Mouse (Mus musculus) v-Abl transformed pro-B cells (cell line): Measurements from ENCODE around the gene Caprin2.

Experiments
- in situ Hi-C, 2 experiments: fragments of 400-800 bp; cut with MboI; formaldehyde crosslinking; loops; one replicate each; pipeline ENCODE4 v1.15.1; 2025; ENCODE audit not compliant: unreplicated experiment in 2 of 2

The Caprin2 gene

DNA sequence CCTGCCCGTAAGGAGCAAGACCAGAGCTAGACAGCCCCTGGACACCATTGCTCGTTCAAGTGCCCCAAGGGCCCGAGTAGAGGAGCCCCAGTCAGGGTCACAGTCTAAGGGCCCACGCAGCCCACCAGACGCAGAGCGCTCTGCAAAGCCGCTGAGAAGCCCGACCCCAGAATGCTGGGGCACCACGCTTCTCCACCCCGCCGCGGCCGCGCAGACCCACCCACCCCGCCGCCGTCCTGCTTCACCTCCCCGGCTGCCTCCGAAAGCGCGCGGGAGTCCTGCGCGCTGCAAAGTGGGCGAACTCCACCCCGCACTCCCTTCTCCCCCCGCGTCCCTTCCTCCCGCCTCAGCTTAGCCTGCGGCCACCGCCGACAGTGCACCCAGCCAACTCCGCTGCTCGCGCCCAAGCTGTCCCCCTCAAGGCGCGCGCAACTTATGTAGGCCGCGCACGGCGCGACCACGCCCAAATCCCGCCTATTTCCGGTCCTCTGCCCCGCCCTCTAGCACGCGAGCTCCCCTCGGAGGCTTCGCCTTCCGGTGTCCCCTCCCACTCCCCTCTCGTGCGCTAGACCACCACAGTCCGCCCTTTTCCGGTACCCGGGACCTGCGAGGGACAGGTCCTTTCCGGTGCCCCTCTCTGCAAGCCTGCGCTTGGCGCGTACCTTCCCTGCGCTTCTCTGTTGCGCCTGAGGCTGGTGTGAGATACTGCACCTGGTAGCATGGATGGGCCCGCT is at the start of gene Caprin2:
Gene Caprin2, minus strand, starts transcription at position 465 of the 734 bp plus-strand sequence.
- in situ Hi-C loops, result no loop called here

DNA sequence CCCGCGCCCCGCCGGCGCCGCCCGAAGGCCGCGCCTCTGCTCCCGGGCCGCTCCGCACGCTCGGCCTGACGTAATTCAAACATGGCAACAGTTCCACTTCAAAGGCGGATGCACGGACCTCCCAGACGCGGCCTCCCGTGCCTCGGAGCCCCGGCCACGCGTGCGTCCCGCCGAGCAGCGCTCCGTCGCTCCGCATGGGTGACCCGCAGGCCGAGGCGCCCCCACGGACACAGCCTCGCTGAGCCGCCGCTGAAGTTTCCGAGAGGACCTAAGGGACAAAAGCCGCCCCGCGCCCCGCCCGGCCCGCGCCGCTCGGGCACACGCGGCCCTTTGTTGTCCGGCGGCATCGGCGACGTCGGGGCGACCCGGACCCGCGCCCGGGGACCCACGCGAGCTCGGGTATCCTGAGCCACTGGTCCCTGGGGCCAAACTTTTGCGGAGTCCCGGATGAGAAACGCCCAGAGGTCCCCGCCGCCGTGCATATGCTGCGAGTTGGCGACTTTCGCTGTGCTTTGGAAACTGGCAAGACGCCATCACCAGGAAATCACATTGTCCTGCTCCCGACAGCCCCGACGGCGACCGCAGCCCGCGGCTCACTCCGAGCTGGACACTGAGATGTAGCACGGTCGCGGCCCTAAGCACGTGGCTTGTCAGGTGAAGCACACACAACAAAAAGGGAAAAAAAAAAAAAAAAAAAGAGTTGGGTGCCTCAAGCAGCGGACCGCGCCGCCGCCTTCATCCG is 48.9 kb upstream of the Caprin2 start:
- in situ Hi-C loops, result loop anchor here (5.0 kb wide), 2 partner anchors 47 to 172 kb away; no protein-coding TSS in a partner anchor

DNA sequence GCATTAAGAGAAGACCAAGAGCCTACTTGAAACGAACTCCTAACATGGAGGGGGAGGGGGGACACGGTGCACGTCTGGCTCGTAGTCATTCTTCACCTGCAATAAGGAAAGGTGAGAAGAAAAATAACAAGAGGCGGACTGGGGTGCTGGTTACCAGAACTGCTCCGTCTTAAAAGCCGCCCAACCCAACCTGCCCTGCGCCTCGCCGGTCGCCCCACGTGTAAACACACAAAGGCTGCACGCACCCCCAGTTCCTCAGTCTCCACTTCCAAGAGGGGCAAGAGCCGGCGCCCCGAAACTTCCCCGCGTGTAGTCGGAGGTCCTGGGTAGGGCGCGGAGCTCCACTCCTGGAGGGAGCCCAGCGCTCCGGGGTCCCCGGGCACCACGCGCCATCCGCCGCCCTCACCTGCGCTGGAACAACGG is 48.3 kb upstream of the Caprin2 start:
- in situ Hi-C loops, result loop anchor here (5.0 kb wide), 2 partner anchors 48 to 173 kb away; no protein-coding TSS in a partner anchor

DNA sequence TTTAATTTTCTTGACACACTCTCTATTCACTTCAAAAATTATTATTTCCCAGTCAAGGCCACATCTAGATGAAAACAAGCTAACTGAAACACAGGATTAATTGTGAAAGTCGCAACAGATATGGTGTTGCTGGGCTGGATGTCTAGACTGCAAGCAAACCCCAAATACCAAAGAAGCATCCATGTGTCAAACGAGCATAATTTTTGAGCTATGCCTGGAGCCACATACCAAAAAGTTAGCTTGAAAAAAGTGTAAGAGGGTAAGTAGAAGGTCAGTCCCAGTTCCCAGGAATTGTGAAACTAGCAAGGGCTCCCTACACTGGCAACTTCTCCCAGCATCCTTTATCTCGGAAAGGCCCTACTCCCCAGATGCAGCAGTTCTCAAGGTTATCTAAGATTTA is 47.7 kb upstream of the Caprin2 start:
- in situ Hi-C loops, result loop anchor here (5.0 kb wide), 2 partner anchors 49 to 174 kb away; no protein-coding TSS in a partner anchor

DNA sequence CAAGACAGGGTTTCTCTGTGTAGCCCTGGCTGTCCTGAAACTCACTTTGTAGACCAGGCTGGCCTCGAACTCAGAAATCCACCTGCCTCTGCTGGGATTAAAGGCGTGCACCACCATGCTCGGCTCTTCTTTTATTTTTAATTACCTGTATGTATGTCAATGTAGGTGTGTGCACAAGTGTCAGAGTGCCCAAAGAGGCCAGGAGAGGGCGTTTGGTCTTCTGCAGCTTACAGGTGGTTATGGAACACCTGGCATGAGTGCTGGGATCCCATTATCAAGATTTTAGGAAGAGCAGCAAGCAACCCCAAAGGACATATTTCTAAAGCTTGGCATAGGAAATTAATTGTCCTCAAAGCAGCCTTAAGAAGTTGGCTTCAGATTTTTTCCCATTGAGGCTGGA is 46.4 kb upstream of the Caprin2 start:
- in situ Hi-C loops, result loop anchor here (5.0 kb wide), 2 partner anchors 50 to 175 kb away; no protein-coding TSS in a partner anchor

DNA sequence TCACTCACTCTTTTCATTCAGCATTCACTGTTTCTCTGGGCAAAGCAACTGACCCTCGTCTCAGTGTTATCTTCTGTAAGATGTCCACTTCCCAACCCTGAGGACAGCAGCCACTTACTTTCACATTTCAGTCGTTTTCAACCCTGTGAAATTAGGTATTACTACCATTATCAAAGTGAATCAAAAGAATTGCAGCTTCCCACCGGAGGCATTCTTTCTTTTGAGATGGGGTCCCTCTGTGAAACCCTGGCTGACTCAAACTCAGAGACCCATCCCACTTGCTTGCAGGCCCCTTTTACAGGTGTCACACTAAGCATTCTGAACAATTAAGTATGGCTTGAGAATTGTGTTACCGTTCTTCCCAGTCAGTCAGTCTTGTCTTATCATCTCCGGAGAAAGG is 45.8 kb upstream of the Caprin2 start:
- in situ Hi-C loops, result loop anchor here (5.0 kb wide), 2 partner anchors 50 to 175 kb away; no protein-coding TSS in a partner anchor

DNA sequence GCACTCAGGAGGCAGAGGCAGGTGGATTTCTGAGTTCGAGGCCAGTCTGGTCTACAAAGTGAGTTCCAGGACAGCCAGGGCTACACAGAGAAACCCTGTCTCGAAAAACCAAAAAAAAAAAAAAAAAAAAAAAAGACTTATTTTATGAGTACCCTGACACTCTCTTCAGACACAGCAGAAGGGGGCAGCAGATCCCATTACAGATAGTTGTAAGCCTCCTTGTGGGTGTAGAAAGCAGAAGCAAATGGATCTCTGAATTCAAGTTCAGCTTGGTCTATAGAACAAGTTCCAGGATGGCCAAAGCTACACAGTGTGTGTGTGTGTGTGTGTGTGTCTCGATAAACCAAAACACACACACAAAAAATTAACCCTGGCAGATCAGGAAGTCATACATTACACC is 44.3 kb upstream of the Caprin2 start:
- in situ Hi-C loops, result loop anchor here (5.0 kb wide), 2 partner anchors 52 to 177 kb away; no protein-coding TSS in a partner anchor

DNA sequence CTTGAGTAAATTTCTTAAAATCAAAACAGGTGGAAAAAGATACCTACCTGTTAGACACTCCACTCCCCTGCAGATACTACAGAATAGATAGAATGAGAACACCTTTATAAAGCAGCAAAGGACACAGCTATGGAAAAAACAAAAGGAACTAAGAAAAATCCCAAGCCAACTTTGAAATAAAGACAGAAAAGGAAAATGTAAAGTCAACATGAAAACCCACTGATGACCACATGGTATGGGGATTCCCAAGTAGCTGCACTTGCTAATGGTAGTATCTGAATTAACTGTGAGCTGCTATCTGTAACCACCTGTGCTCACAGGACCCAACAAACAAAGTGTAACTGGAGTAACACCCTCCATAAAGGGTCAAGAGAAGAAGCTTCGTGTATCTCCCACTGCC is 41.7 kb upstream of the Caprin2 start:
- in situ Hi-C loops, result loop anchor here in 1 of 2 experiments (10.0 kb wide), 1 partner anchor 177 kb away; no protein-coding TSS in a partner anchor

DNA sequence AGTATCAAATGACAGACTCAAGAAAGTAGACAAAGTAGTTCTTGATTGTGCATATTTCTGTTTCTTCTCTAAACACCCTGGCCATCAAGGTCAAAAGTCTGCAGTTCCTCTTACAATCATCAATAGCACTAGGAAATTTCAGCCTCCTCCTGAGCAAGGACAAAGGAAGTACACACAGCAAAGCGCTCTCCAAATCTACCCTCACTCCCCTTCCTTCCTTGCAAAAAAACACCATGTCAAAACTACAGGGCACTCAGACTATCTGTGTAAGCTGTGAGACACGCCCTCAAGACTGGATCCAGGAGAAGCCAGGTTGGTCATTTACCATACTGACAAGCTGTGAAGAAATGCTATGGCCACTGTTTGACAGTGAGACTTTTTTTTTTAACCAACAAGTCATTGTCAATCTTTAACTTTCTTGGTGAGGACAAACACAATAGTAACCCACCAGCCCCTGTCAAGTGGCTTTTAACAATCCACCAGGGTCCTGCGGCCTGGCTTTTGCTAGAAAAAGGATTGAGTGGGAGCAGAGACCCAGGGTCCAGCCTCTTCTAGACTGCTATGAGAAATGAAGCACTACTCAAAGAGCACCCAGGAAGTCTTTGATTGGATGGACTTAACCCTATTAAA is 39.0 kb upstream of the Caprin2 start:
- in situ Hi-C loops, result loop anchor here in 1 of 2 experiments (10.0 kb wide), 1 partner anchor 180 kb away; no protein-coding TSS in a partner anchor

DNA sequence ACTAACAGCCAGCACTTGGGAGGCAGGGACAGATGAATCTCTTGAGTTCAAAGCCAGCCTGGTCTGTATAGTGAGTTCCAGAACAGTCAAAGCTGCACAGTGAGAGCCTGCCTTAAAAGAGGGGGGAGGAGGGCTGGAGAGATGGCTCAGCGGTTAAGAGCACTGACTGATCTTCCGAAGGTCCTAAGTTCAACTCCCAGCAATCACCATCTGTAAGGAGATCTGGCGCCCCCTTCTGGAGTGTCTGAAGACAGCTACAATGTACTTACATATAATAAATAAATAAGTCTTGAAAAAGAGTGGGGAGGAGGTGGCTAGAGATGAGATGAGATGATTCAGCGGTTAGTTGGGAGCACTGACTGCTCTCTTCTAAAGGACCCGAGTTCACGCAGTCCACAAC is 35.2 kb upstream of the Caprin2 start:
- in situ Hi-C loops, result loop anchor here in 1 of 2 experiments (10.0 kb wide), 1 partner anchor 184 kb away; no protein-coding TSS in a partner anchor

DNA sequence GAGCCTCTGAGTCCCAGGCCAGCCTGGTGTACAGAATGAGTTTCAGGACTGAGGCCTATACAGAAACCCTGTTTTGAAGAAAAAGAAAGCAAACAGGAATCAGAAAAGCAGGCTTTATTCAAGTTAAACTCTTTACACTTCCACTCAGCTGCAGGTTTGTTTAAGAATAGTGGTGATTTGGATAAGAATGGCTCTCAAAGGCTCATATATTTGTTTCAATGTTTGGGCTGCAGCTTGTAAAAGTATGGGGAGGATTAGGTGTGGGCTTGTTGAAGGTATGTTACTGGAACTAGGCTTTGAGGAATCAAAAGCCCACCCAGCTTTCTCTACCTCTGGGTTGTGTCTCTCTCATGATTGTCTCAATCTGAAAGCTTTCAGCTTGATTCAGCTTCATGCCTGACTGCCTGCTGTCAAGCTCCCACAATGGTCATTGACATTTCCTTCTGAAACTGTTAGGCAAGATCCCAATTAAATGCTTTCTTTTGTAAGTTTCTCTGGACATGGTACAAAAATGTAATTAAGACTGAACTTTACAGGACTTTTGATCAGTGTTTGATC is 22.9 kb upstream of the Caprin2 start:
- in situ Hi-C loops, result loop anchor here (5.0 to 25.0 kb wide), 7 partner anchors 554 to 1914 kb away; partner anchors contain the start of genes Ergic2 (in 1 of the 2), Klhl42 (in 1 of the 2) and Mansc4 (in 1 of the 2)

DNA sequence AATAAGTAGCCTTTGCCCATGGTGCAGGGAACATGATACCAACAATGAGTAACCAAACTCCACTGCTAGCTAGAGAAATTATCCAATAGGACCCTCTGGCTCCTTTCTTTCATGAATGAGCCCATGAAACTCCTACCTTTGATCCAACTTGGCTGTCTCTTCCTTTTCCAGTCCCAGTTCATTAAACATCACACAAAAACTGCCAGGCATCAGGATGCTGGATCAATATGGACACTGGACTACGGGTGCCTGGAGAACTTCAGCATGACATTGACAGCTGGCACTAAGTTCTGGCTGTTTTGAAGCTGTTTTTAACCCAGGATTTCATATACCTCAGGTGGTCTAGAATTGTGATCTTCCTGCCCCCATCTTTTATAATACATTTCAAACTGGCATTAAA is 21.6 kb upstream of the Caprin2 start:
- in situ Hi-C loops, result loop anchor here (5.0 to 25.0 kb wide), 7 partner anchors 553 to 1913 kb away; partner anchors contain the start of genes Ergic2 (in 1 of the 2), Klhl42 (in 1 of the 2) and Mansc4 (in 1 of the 2)

DNA sequence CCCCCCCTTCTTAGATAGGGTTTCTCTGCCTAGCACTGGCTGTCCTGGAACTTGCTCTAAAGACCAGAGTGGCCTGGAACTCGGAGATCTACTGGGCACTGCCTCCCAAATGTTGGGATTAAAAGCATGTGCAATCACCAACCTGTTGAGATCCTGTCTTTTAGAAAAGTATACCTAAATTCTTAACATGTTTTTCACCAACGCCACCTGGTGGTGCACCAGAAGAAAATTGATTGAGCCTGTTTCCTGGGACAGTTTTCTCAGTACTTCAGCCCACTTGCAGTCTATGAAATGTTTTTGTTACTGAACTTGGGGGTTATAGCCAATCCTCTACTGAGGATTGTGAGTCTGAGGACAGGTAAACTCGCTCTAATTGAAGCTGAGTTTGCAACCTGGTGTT is 20.8 kb upstream of the Caprin2 start:
- in situ Hi-C loops, result loop anchor here (5.0 to 25.0 kb wide), 7 partner anchors 552 to 1912 kb away; partner anchors contain the start of genes Ergic2 (in 1 of the 2), Klhl42 (in 1 of the 2) and Mansc4 (in 1 of the 2)

DNA sequence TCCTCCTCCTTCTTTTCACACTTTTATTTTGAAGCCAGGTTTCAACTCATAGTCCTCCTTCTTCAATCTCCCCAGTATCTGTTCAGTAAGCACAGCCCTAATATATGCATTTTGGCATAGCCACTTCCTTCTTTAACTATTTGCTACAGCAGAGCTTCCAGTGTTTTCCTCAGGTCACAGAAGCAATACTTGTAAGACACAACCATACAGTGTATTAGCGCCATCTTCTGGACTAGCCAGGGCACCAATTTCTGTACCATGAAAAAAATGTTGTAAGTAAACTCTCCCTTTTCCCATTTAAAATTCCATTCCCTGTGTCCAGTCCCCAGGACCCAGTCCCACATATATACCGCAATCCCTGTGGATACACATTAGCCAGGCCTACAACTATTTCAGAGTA is 17.9 kb upstream of the Caprin2 start:
- in situ Hi-C loops, result loop anchor here (5.0 to 25.0 kb wide), 10 partner anchors 207 to 1909 kb away; partner anchors contain the start of genes Klhl42 (in 1 of the 2) and Mansc4 (in 1 of the 2)

DNA sequence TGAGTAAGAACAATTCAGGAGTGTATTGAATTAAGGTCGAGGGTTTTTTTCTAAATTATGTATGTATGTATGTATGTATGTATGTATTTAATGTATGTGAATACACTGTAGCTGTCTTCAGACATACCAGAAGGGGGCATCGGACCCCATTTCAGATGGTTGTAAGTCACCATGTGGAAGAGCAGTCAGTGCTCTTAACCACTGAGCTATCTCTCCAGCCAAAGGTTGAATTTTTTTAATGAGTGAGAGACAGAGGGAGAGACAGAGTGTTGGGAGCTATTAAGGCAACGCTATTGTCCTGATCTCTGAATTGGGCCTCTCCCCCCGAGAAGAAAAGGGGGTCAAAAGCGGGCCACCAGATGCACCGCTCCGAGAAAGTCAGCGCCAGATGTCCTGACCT is 15.9 kb upstream of the Caprin2 start:
- in situ Hi-C loops, result loop anchor here (5.0 to 25.0 kb wide), 10 partner anchors 205 to 1907 kb away; partner anchors contain the start of genes Klhl42 (in 1 of the 2) and Mansc4 (in 1 of the 2)

DNA sequence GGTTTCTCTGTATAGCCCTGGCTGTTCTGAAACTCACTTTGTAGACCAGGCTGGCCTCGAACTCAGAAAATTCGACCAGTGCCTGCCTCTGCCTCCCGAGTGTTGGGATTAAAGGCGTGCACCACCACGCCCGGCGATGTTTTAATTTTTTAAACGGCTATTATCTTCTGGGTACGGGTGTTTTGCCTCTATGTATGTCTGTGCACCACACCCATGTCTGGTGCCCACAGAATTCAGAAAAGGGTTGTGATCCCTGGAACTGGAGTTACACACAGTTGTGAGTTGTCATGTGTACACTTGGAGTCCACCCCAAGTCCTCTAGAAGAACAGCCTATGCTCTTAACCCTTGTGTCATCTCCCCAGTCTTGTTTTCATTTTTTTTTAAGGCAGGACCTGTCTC is 10.9 kb upstream of the Caprin2 start:
- in situ Hi-C loops, result loop anchor here (25.0 kb wide), 3 partner anchors 1670 to 1895 kb away; partner anchors contain the start of genes Klhl42 (in 1 of the 2) and Mansc4 (in 1 of the 2)

DNA sequence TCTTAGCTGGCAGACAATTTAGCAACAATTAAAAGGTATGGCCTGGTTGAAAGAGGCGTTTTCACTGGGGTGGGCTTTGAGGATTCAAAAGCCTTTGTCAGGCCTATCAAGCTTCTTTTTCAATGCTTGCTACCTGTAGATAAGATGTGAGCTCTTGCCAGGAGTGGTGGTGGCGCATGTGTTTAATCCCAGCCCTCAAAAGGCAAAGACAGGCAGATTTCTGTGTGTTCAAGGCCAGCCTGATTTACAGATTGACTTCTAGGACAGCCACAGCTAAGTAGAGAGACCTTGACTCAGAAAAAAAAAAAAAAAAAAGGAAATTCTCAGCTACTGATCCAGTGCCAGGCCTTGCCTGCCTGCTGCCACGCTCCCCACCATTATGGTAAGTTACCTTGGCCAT is 6.7 kb upstream of the Caprin2 start:
- in situ Hi-C loops, result loop anchor here (25.0 kb wide), 3 partner anchors 1665 to 1890 kb away; partner anchors contain the start of genes Klhl42 (in 1 of the 2) and Mansc4 (in 1 of the 2)

DNA sequence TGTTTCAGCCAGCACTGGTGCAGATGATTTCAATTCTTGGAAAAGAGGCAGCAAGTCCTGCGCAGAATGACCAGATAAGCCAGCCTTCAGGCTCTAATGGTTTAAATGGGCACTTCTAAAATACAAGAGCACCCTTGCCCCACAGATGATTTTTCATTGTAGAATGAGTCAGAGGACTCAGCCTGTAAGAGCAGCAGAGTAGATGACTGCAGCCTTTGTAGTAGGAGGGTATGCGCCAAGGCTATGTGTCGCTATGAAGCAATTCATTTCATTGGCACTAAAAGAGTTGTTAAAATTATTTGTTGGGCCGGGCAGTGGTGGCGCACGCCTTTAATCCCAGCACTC is 442 bp upstream of the Caprin2 start:
- in situ Hi-C loops, result no loop called here

DNA sequence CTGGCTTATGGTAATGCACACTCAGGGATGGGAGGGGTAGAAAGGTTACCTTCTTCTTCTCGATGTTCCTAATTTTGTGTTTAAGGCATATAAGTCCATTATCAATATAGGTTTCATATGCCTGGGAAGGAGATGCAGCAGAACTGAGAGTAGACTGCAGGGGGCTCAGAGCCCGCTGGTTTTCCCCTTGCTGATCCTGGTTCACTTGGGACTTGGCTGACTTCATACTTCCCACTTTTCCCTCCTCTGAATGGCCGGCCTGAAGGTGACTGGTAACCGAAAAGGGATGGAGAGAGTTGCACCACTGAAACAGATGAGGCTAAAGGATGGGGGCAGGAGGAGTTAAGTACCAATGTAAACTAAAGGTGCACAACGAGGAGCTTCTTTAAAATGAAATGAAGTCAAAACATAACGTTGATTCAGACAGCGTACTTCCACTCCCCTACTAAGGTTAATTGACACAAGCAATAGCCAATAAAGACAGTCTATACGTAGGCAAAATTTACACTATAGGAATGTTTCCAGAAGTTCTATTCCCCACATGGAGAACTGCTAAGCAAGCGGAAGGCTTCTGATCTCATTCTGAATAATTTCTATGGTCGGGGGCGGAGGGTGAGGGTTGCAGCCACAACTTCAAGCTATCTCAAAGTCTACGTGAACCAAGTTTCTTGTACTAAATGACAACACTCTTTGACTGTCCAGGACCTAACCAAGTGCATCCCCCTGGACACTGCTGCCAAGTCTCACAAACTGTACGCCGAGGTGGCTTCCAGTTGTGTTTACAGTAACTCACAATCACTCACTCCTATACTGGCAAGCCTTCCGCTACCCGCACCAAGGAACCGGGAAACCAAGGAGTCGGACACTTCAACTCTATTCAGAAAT is 907 bp downstream of the Caprin2 start:
- in situ Hi-C loops, result no loop called here
